Mouse (Mus musculus): ENCODE data around the gene Rin1.

The Rin1 gene

GRCm38 (mm10) chr19:5041588-5041987 is 8.7 kb upstream of the Rin1 start:
- no peak for DNase-seq (ENCODE audit: low read depth, low spot score)

GRCm38 (mm10) chr19:5045531-5045930 is 4.8 kb upstream of the Rin1 start:
- DNase-seq (ENCODE audit: low read depth, low spot score) = peak; percentile 73

GRCm38 (mm10) chr19:5048138-5049056 is 1.9 kb upstream of the Rin1 start:
- DNase-seq (ENCODE audit: low read depth, low spot score) = peak; percentile 82

GRCm38 (mm10) chr19:5049325-5049724 is 956 bp upstream of the Rin1 start:
- no peak for DNase-seq (ENCODE audit: low read depth, low spot score)

- DNase-seq (ENCODE audit: low read depth, low spot score) = no peak
Observed at GRCm38 (mm10) chr19:5051031-5051430, 750 bp downstream of the Rin1 start.

GRCm38 (mm10) chr19:5051515-5051914 is 1.2 kb downstream of the Rin1 start:
- no peak for DNase-seq (ENCODE audit: low read depth, low spot score)

- peak; percentile 87 for DNase-seq (ENCODE audit: low read depth, low spot score)
Observed at GRCm38 (mm10) chr19:5052166-5052822, 2.0 kb downstream of the Rin1 start.

GRCm38 (mm10) chr19:5052853-5053252 is 2.6 kb downstream of the Rin1 start:
- DNase-seq (ENCODE audit: low read depth, low spot score) = peak; percentile 49

GRCm38 (mm10) chr19:5053909-5054308 is 3.6 kb downstream of the Rin1 start:
- peak; percentile 73 for DNase-seq (ENCODE audit: low read depth, low spot score)

GRCm38 (mm10) chr19:5056251-5056650 is 6.0 kb downstream of the Rin1 start:
- peak; percentile 49 for DNase-seq (ENCODE audit: low read depth, low spot score)

- no peak for DNase-seq (ENCODE audit: low read depth, low spot score)
Observed at GRCm38 (mm10) chr19:5057876-5058775, 7.8 kb downstream of the Rin1 start.

GRCm38 (mm10) chr19:5058801-5059771 is 8.8 kb downstream of the Rin1 start:
- no peak for DNase-seq (ENCODE audit: low read depth, low spot score)

- no peak for DNase-seq (ENCODE audit: low read depth, low spot score)
Observed at GRCm38 (mm10) chr19:5060365-5061330, 10.4 kb downstream of the Rin1 start.

- DNase-seq (ENCODE audit: low read depth, low spot score) = no peak
Observed at GRCm38 (mm10) chr19:5062041-5062440, 11.8 kb downstream of the Rin1 start.

GRCm38 (mm10) chr19:5062446-5062845 is 12.2 kb downstream of the Rin1 start:
- no peak for DNase-seq (ENCODE audit: low read depth, low spot score)

- no peak for DNase-seq (ENCODE audit: low read depth, low spot score)
Observed at GRCm38 (mm10) chr19:5065104-5065503, 14.8 kb downstream of the Rin1 start.

- no peak for DNase-seq (ENCODE audit: low read depth, low spot score)
Observed at GRCm38 (mm10) chr19:5067040-5067799, 16.9 kb downstream of the Rin1 start.

GRCm38 (mm10) chr19:5067867-5068569 is 17.7 kb downstream of the Rin1 start, which contains the start of gene Cd248:
Gene Cd248 (plus strand): TSS chr19:5068078.
- no peak for DNase-seq (ENCODE audit: low read depth, low spot score)
